Mouse (Mus musculus) liver, postnatal 0 days (tissue): ENCODE measurements around the gene Tceal8.

Source experiments
- CTCF ChIP-seq: sonication (generic); IDR thresholded peaks from 2 replicates; pipeline ENCODE4 v1.5.1; 2016; ENCODE audit warnings: antibody characterized with exemption, low read depth
- EP300 ChIP-seq: IDR thresholded peaks from 2 replicates; pipeline ENCODE4 v1.6.1; 2016; ENCODE audit warnings: antibody characterized with exemption, low read depth, mild to moderate bottlenecking

GRCm38 (mm10) chrX:136144195-136144594 is 27.9 kb downstream of the Tceal8 start:
- TF ChIP-seq CTCF: no peak
- no peak for TF ChIP-seq EP300
